Mouse (Mus musculus): Measurements from ENCODE around the gene Ttyh1. TPM values are rescaled to one million over a fixed set of nuclear protein-coding genes. Genes with fewer than 3 reads are reported as not detected.

The Ttyh1 gene
- total RNA-seq, 1 experiment: 11.9 TPM

GRCm38 (mm10) chr7:4124315-4124759, 5.1 kb downstream of the Ttyh1 start:
- Histone ChIP-seq H3K36me3 (ENCODE audit: control insufficient read depth, insufficient read depth, low read length, poor library complexity, severe bottlenecking) (no peaks in the 10 kb centered on the region; the same call in 1 of the 2 replicates), H3K9me3 (ENCODE audit: control insufficient read depth, insufficient read depth, low read depth, low read length) (no peaks in the 10 kb centered on the region), H3K27ac (ENCODE audit: insufficient read depth, low read depth, low read length, poor library complexity, severe bottlenecking) (peak overlapping the region; percentile 87), H3K4me3 (ENCODE audit: insufficient read depth in 1 of 2, low read depth in 1 of 2, low read length in 2 of 2, poor library complexity in 1 of 2, severe bottlenecking in 1 of 2) (peak overlapping the region; percentile 8 to 38; a peak in 3 of 4 replicates), H3K9ac (ENCODE audit: insufficient read depth, low read depth, low read length, poor library complexity, severe bottlenecking) (no peak overlapping the region; the same call in 1 of the 2 replicates), H3K4me1 (ENCODE audit: control insufficient read depth in 2 of 2, insufficient read depth in 2 of 2, low read length in 2 of 2, poor library complexity in 1 of 2) (peaks cover 7 to 44% of the 10 kb centered on the region in 2 experiments; a peak in 3 of 4 replicates)
- peak; percentile 89 for DNase-seq (ENCODE audit: low read depth, low spot score)
- in situ Hi-C loops (cut with MboI; ENCODE audit: low sequenced_read_pairs in 2 of 2, unreplicated experiment in 2 of 2): no loop called here
- TF ChIP-seq ZC3H11A (IDR thresholded peaks at IDR 0.05; ENCODE audit: borderline replicate concordance, low read depth, low read length) (no peak), CHD2 (IDR thresholded peaks at IDR 0.05; ENCODE audit: low read depth, low read length) (no peak), HCFC1 (IDR thresholded peaks at IDR 0.05; ENCODE audit: borderline replicate concordance, insufficient read depth, low read length) (no peak), MAFK (IDR thresholded peaks at IDR 0.05; ENCODE audit: insufficient read depth, low read depth, low read length) (no peak), ZNF384 (IDR thresholded peaks at IDR 0.05; ENCODE audit: low read depth, low read length) (no peak)

GRCm38 (mm10) chr7:4124856-4125255, 5.6 kb downstream of the Ttyh1 start:
- Histone ChIP-seq H3K9ac (ENCODE audit: insufficient read depth, low read depth, low read length, poor library complexity, severe bottlenecking) (peak overlapping the region; percentile 54), H3K4me3 (ENCODE audit: insufficient read depth in 1 of 2, low read depth in 1 of 2, low read length in 2 of 2, poor library complexity in 1 of 2, severe bottlenecking in 1 of 2) (peak overlapping the region; percentile 30 to 38; a peak in 3 of 4 replicates), H3K4me1 (ENCODE audit: control insufficient read depth in 2 of 2, insufficient read depth in 2 of 2, low read length in 2 of 2, poor library complexity in 1 of 2) (peaks cover 7 to 44% of the 10 kb centered on the region in 2 experiments; a peak in 3 of 4 replicates), H3K36me3 (ENCODE audit: control insufficient read depth, insufficient read depth, low read length, poor library complexity, severe bottlenecking) (no peaks in the 10 kb centered on the region; the same call in 1 of the 2 replicates), H3K9me3 (ENCODE audit: control insufficient read depth, insufficient read depth, low read depth, low read length) (no peaks in the 10 kb centered on the region), H3K27ac (ENCODE audit: insufficient read depth, low read depth, low read length, poor library complexity, severe bottlenecking) (peak overlapping the region; percentile 87)
- peak; percentile 67 for DNase-seq (ENCODE audit: low read depth, low spot score)
- in situ Hi-C loops (cut with MboI; ENCODE audit: low sequenced_read_pairs in 2 of 2, unreplicated experiment in 2 of 2): loop anchor here in 1 of 2 experiments (25.0 kb wide), 1 partner anchor 312 kb away; the partner anchor contains the start of gene Rdh13
- no peak for TF ChIP-seq ZNF384 (IDR thresholded peaks at IDR 0.05; ENCODE audit: low read depth, low read length)
- no peak for TF ChIP-seq HCFC1 (IDR thresholded peaks at IDR 0.05; ENCODE audit: borderline replicate concordance, insufficient read depth, low read length)
- TF ChIP-seq ZC3H11A (IDR thresholded peaks at IDR 0.05; ENCODE audit: borderline replicate concordance, low read depth, low read length): no peak
- no peak for TF ChIP-seq MAFK (IDR thresholded peaks at IDR 0.05; ENCODE audit: insufficient read depth, low read depth, low read length)
- TF ChIP-seq CHD2 (IDR thresholded peaks at IDR 0.05; ENCODE audit: low read depth, low read length): no peak; the same call in 1 of the 2 replicates

DNA sequence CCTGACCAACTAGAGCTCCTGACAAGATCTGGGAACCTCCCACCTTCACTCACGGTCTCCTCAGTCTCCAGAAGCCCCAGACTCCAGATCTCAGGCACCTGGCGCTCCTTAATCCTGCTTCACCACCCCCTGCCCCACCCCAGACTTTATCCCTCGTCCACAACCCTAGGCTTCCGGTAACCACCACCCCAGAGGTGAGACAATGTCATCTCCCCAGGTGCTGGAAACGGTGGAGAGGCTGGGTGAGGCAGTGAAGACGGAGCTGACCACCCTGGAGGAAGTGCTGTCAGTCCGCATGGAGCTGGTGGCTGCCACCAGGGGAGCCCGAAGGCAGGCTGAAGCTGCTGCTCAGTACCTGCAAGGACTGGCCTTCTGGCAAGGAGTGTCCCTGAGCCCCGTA, 6.1 kb downstream of the Ttyh1 start:
- H3K9ac ChIP-seq (ENCODE audit: insufficient read depth, low read depth, low read length, poor library complexity, severe bottlenecking): peak overlapping the region; percentile 54
- DNase-seq (ENCODE audit: low read depth, low spot score): peak; percentile 51
- H3K4me3 ChIP-seq (ENCODE audit: insufficient read depth in 1 of 2, low read depth in 1 of 2, low read length in 2 of 2, poor library complexity in 1 of 2, severe bottlenecking in 1 of 2): peak overlapping the region; percentile 30 to 38; a peak in 2 of 4 replicates
- H3K27ac ChIP-seq (ENCODE audit: insufficient read depth, low read depth, low read length, poor library complexity, severe bottlenecking): peak overlapping the region; percentile 87
- no peak for TF ChIP-seq CHD2 (IDR thresholded peaks at IDR 0.05; ENCODE audit: low read depth, low read length)
- no peak for TF ChIP-seq HCFC1 (IDR thresholded peaks at IDR 0.05; ENCODE audit: borderline replicate concordance, insufficient read depth, low read length)
- TF ChIP-seq ZC3H11A (IDR thresholded peaks at IDR 0.05; ENCODE audit: borderline replicate concordance, low read depth, low read length): no peak
- TF ChIP-seq MAFK (IDR thresholded peaks at IDR 0.05; ENCODE audit: insufficient read depth, low read depth, low read length): no peak
- TF ChIP-seq ZNF384 (IDR thresholded peaks at IDR 0.05; ENCODE audit: low read depth, low read length): no peak
- in situ Hi-C loops (cut with MboI; ENCODE audit: low sequenced_read_pairs in 2 of 2, unreplicated experiment in 2 of 2): loop anchor here in 1 of 2 experiments (25.0 kb wide), 1 partner anchor 312 kb away; the partner anchor contains the start of gene Rdh13
- no peaks in the 10 kb centered on the region for H3K9me3 ChIP-seq (ENCODE audit: control insufficient read depth, insufficient read depth, low read depth, low read length)
- peaks cover 7 to 42% of the 10 kb centered on the region in 2 experiments; a peak in 3 of 4 replicates for H3K4me1 ChIP-seq (ENCODE audit: control insufficient read depth in 2 of 2, insufficient read depth in 2 of 2, low read length in 2 of 2, poor library complexity in 1 of 2)
- no peaks in the 10 kb centered on the region; the same call in 1 of the 2 replicates for H3K36me3 ChIP-seq (ENCODE audit: control insufficient read depth, insufficient read depth, low read length, poor library complexity, severe bottlenecking)

DNA sequence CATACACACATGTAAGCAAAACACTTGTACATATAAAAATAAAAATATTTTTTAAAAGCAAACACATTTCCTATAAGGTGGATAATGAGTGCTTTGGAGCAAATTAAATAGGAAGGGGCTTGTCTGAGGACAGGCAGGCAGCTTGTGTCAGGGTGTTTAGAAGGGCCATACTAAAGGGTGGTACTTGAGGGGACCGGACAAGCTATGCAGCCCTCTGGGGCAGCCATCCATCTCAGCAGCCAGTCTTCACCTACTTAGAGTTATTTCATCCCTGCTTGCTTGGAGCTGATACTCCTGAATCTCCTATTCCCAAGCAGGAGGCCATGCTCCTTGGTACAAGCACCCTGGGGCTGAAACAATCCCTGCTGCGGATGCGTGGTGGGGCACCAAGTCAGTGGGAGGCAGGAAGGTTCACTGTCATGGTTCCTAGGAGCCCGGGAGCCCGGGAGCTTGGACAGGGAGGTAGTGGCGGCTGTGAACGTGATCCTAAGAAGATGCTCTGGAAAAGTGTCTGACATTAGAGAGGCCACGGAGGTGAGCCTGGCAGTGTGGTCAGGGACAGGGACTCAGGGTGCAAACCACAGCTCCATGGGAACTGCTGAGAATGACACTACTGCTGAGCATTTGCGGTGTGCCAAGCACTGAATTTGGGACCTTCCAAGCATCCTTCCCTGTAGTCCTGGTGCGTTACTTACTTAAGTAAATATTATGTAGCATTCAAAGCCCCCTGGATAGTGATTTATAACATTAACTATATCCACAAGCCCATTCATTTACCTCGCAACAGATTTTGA, 8.0 kb downstream of the Ttyh1 start:
- in situ Hi-C loops (cut with MboI; ENCODE audit: low sequenced_read_pairs in 2 of 2, unreplicated experiment in 2 of 2): loop anchor here in 1 of 2 experiments (25.0 kb wide), 1 partner anchor 310 kb away; the partner anchor contains the start of gene Rdh13
- H3K4me3 ChIP-seq (ENCODE audit: insufficient read depth in 1 of 2, low read depth in 1 of 2, low read length in 2 of 2, poor library complexity in 1 of 2, severe bottlenecking in 1 of 2): no peak overlapping the region
- DNase-seq (ENCODE audit: low read depth, low spot score): no peak
- H3K9me3 ChIP-seq (ENCODE audit: control insufficient read depth, insufficient read depth, low read depth, low read length): no peaks in the 10 kb centered on the region
- H3K27ac ChIP-seq (ENCODE audit: insufficient read depth, low read depth, low read length, poor library complexity, severe bottlenecking): no peak overlapping the region; the same call in 1 of the 2 replicates
- peaks cover 2% of the 10 kb centered on the region; the same call in 1 of the 2 replicates for H3K36me3 ChIP-seq (ENCODE audit: control insufficient read depth, insufficient read depth, low read length, poor library complexity, severe bottlenecking)
- H3K4me1 ChIP-seq (ENCODE audit: control insufficient read depth in 2 of 2, insufficient read depth in 2 of 2, low read length in 2 of 2, poor library complexity in 1 of 2): peaks cover 7 to 32% of the 10 kb centered on the region in 2 experiments; a peak in 3 of 4 replicates
- TF ChIP-seq ZC3H11A (IDR thresholded peaks at IDR 0.05; ENCODE audit: borderline replicate concordance, low read depth, low read length): no peak
- no peak for TF ChIP-seq CHD2 (IDR thresholded peaks at IDR 0.05; ENCODE audit: low read depth, low read length)
- TF ChIP-seq HCFC1 (IDR thresholded peaks at IDR 0.05; ENCODE audit: borderline replicate concordance, insufficient read depth, low read length): no peak
- TF ChIP-seq ZNF384 (IDR thresholded peaks at IDR 0.05; ENCODE audit: low read depth, low read length): no peak
- TF ChIP-seq MAFK (IDR thresholded peaks at IDR 0.05; ENCODE audit: insufficient read depth, low read depth, low read length): no peak
- peak overlapping the region; percentile 31; the same call in 1 of the 2 replicates for H3K9ac ChIP-seq (ENCODE audit: insufficient read depth, low read depth, low read length, poor library complexity, severe bottlenecking)

Measured in ES-E14 (cell line).